Comparison of ENCODE assay signal across 9 mouse cellular contexts in genomic region chr16:29560869-29561268, GRCm38 (mm10). TPM values are rescaled to one million over a fixed set of nuclear protein-coding genes. Genes with fewer than 3 reads are reported as not detected.
DNase-seq lines count a peak whose midpoint lies in the region; ATAC-seq and TF ChIP-seq lines count a peak whose summit lies in the region.
"Had no signal": no experiment of that assay in that cellular context is flagged by ENCODE, and none has a peak within 500 bp of the region (broad histone marks: within the 10 kb centered on the region; RNA-seq: fewer than 3 reads in every experiment).

No protein-coding gene starts in this region.

- intact Hi-C loops in left cerebral cortex, adult 2 months (cut with DNase I) = loop anchor here (1.0 to 5.0 kb wide), 3 partner anchors 104 to 721 kb away; partner anchors contain the start of gene Mb21d2

- H3K4me2 ChIP-seq in forebrain, embryonic 12.5 days = no peak overlapping the region
- no peak overlapping the region for H3K4me2 ChIP-seq in hindbrain, embryonic 13.5 days
- no peak overlapping the region for H3K4me2 ChIP-seq in midbrain, embryonic 12.5 days (replicated peaks)
- H3K4me2 ChIP-seq: limb, embryonic 15.5 days had no signal

- no peak overlapping the region for H3K9ac ChIP-seq in forebrain, embryonic 12.5 days
- H3K9ac ChIP-seq in hindbrain, embryonic 13.5 days = no peak overlapping the region
- no peak overlapping the region for H3K9ac ChIP-seq in midbrain, embryonic 12.5 days (replicated peaks)
- H3K9ac ChIP-seq: limb, embryonic 15.5 days had no signal

- H3K27me3 ChIP-seq in forebrain, embryonic 10.5 days (ENCODE audit: poor library complexity, severe bottlenecking) = 0 out of 2 replicates have a peak, but pooled peaks cover 5% of the 10 kb centered on the region
- 0 out of 2 replicates have a peak, but pooled peaks cover 4% of the 10 kb centered on the region for H3K27me3 ChIP-seq in forebrain, embryonic 12.5 days
- H3K27me3 ChIP-seq in hindbrain, embryonic 13.5 days = peaks cover 22% of the 10 kb centered on the region
- peaks cover 5% of the 10 kb centered on the region; the same call in 1 of the 2 replicates for H3K27me3 ChIP-seq in midbrain, embryonic 12.5 days

- H3K4me1 ChIP-seq in forebrain, embryonic 10.5 days = peaks cover 5% of the 10 kb centered on the region; the same call in 1 of the 2 replicates
- no peaks in the 10 kb centered on the region for H3K4me1 ChIP-seq in forebrain, embryonic 12.5 days
- 0 out of 2 replicates have a peak, but pooled peaks cover 2% of the 10 kb centered on the region for H3K4me1 ChIP-seq in hindbrain, embryonic 13.5 days (replicated peaks)
- H3K4me1 ChIP-seq in midbrain, embryonic 12.5 days = no peaks in the 10 kb centered on the region
- H3K4me1 ChIP-seq: limb, embryonic 15.5 days had no signal

- ATAC-seq in forebrain, embryonic 12.5 days (ENCODE audit: low FRiP score) = no peak
- ATAC-seq in hindbrain, embryonic 13.5 days (ENCODE audit: low FRiP score) = peak; percentile 72; the same call in 1 of the 2 replicates
- ATAC-seq in midbrain, embryonic 12.5 days (ENCODE audit: low FRiP score, low read depth) = 0 out of 2 replicates have a peak, but pooled peaks have one; percentile 38

- H3K4me3 ChIP-seq in forebrain, embryonic 10.5 days = no peak overlapping the region
- no peak overlapping the region for H3K4me3 ChIP-seq in forebrain, embryonic 12.5 days (replicated peaks)
- H3K4me3 ChIP-seq in hindbrain, embryonic 13.5 days = no peak overlapping the region
- H3K4me3 ChIP-seq in left cerebral cortex, adult 2 months = peak overlapping the region; percentile 39
- no peak overlapping the region for H3K4me3 ChIP-seq in midbrain, embryonic 12.5 days
- H3K4me3 ChIP-seq: limb, embryonic 15.5 days had no signal

- no peaks in the 10 kb centered on the region for H3K9me3 ChIP-seq in forebrain, embryonic 10.5 days
- H3K9me3 ChIP-seq in forebrain, embryonic 12.5 days = no peaks in the 10 kb centered on the region
- H3K9me3 ChIP-seq in hindbrain, embryonic 13.5 days = no peaks in the 10 kb centered on the region
- no peaks in the 10 kb centered on the region for H3K9me3 ChIP-seq in midbrain, embryonic 12.5 days
- H3K9me3 ChIP-seq: limb, embryonic 15.5 days had no signal

- TF ChIP-seq CTCF in left cerebral cortex, adult 2 months (IDR thresholded peaks at IDR 0.05) = peak; percentile 84

- WGBS in forebrain, embryonic 10.5 days = 11% methylated on average over 7 of the region's 7 CpGs
- 8% methylated on average over 7 of the region's 7 CpGs for WGBS in forebrain, embryonic 12.5 days
- 9% methylated on average over 7 of the region's 7 CpGs for WGBS in hindbrain, embryonic 13.5 days
- 10% methylated on average over 7 of the region's 7 CpGs for whole genome bisulfite sequencing in midbrain, embryonic 12.5 days

- DNase-seq in forebrain, embryonic 10.5 days (ENCODE audit: extremely low spot score, low spot score) = peak; percentile 38
- DNase-seq in adipocyte (ENCODE audit: low spot score) = peak; percentile 80
- peak; percentile 23 for DNase-seq in fibroblast of lung, adult 2 months (ENCODE audit: low read depth)
- DNase-seq in left cerebral cortex, adult 2 months (ENCODE audit: extremely low spot score in 1 of 2, low spot score in 2 of 2) = peak; percentile 46 to 51
- DNase-seq in thymus, postnatal 14 days = peak; percentile 36

- no peaks in the 10 kb centered on the region for H3K36me3 ChIP-seq in forebrain, embryonic 10.5 days (replicated peaks)
- H3K36me3 ChIP-seq in forebrain, embryonic 12.5 days (replicated peaks) = no peaks in the 10 kb centered on the region
- no peaks in the 10 kb centered on the region for H3K36me3 ChIP-seq in hindbrain, embryonic 13.5 days
- no peaks in the 10 kb centered on the region for H3K36me3 ChIP-seq in midbrain, embryonic 12.5 days
- H3K36me3 ChIP-seq: limb, embryonic 15.5 days had no signal

- H3K27ac ChIP-seq in forebrain, embryonic 10.5 days = no peak overlapping the region
- no peak overlapping the region for H3K27ac ChIP-seq in forebrain, embryonic 12.5 days
- H3K27ac ChIP-seq in hindbrain, embryonic 13.5 days = no peak overlapping the region
- H3K27ac ChIP-seq in left cerebral cortex, adult 2 months = no peak overlapping the region
- no peak overlapping the region for H3K27ac ChIP-seq in midbrain, embryonic 12.5 days (replicated peaks)
- H3K27ac ChIP-seq: limb, embryonic 15.5 days had no signal

RNA-seq across cellular contexts. Expression of gene Atp13a4, which starts 16.2 kb away (rescaled TPM):
- 0.16 TPM in 1 of 2 replicates, not detected in the other for polyA plus RNA-seq in forebrain, embryonic 10.5 days (2016; fragmentation: Nextera tagmentation; extraction: Ambion mirVana)
- polyA plus RNA-seq in forebrain, embryonic 12.5 days (2016; fragmentation: Nextera tagmentation; extraction: Ambion mirVana) = 0.24 and 0.46 TPM in 2 replicates
- polyA plus RNA-seq in hindbrain, embryonic 13.5 days (2015; fragmentation: Nextera tagmentation; extraction: Ambion mirVana) = 0.47 and 0.99 TPM in 2 replicates
- 10 to 100 TPM; 12.9 to 13.2 TPM for total RNA-seq in left cerebral cortex, adult 2 months (2021)
- 0.26 and 0.30 TPM in 2 replicates for polyA plus RNA-seq in midbrain, embryonic 12.5 days (2016; fragmentation: Nextera tagmentation; extraction: Ambion mirVana)

RNA-seq across cellular contexts. Expression of gene Opa1, which starts 18.3 kb away (rescaled TPM):
- polyA plus RNA-seq in forebrain, embryonic 10.5 days (2016; fragmentation: Nextera tagmentation; extraction: Ambion mirVana) = 44.6 and 44.7 TPM in 2 replicates
- 47.7 and 52.7 TPM in 2 replicates for polyA plus RNA-seq in forebrain, embryonic 12.5 days (2016; fragmentation: Nextera tagmentation; extraction: Ambion mirVana)
- polyA plus RNA-seq in hindbrain, embryonic 13.5 days (2015; fragmentation: Nextera tagmentation; extraction: Ambion mirVana) = 42.4 and 43.1 TPM in 2 replicates
- total RNA-seq in left cerebral cortex, adult 2 months (2021) = 100 to 1,000 TPM; 105 to 115 TPM
- 50.4 and 51.6 TPM in 2 replicates for polyA plus RNA-seq in midbrain, embryonic 12.5 days (2016; fragmentation: Nextera tagmentation; extraction: Ambion mirVana)

Comparison
In these comparisons a context has a peak if more than half of its experiments do, and no peak if none do; other contexts are left out.
1. DNase-seq: peak in every context shown above with its lines; median percentile 80 in adipocyte; 48 in left cerebral cortex, adult 2 months; 38 in forebrain, embryonic 10.5 days; 36 in thymus, postnatal 14 days; 23 in fibroblast of lung, adult 2 months.